Mouse (Mus musculus) liver, adult (tissue): ENCODE measurements around the gene 3110082I17Rik.

ENCODE experiments used
- GATA4 ChIP-seq: IDR thresholded peaks from 2 replicates; pipeline ENCODE4 v1.6.1; 2014; ENCODE audit warnings: mild to moderate bottlenecking, low read length; ENCODE audit not compliant: insufficient replicate concordance

Gene 3110082I17Rik

GRCm38 (mm10) chr5:139380385-139381248 is 79.7 kb downstream of the 3110082I17Rik start:
- TF ChIP-seq GATA4 = peak; percentile 62; the same call in 1 of the 2 replicates

- TF ChIP-seq GATA4 = no peak
Measured at GRCm38 (mm10) chr5:139379771-139380384, 80.4 kb downstream of the 3110082I17Rik start.

- TF ChIP-seq GATA4 = peak; percentile 94; the same call in 1 of the 2 replicates
Measured at GRCm38 (mm10) chr5:139378986-139379629, 81.2 kb downstream of the 3110082I17Rik start.

- no peak for TF ChIP-seq GATA4
Measured at GRCm38 (mm10) chr5:139378271-139378556, 82.1 kb downstream of the 3110082I17Rik start.

- TF ChIP-seq GATA4 = peak; percentile 59; the same call in 1 of the 2 replicates
Measured at GRCm38 (mm10) chr5:139377468-139378270, 82.7 kb downstream of the 3110082I17Rik start, which contains the start of gene Gpr146. TSS of gene Gpr146 (plus strand) at chr5:139377697.

- no peak for TF ChIP-seq GATA4
Measured at GRCm38 (mm10) chr5:139374841-139375240, 85.5 kb downstream of the 3110082I17Rik start.

GRCm38 (mm10) chr5:139373889-139374444 is 86.4 kb downstream of the 3110082I17Rik start:
- TF ChIP-seq GATA4 = no peak

GRCm38 (mm10) chr5:139373126-139373525 is 87.2 kb downstream of the 3110082I17Rik start:
- TF ChIP-seq GATA4 = no peak

GRCm38 (mm10) chr5:139371631-139372401 is 88.5 kb downstream of the 3110082I17Rik start:
- no peak for TF ChIP-seq GATA4

- no peak for TF ChIP-seq GATA4
Measured at GRCm38 (mm10) chr5:139371118-139371517, 89.2 kb downstream of the 3110082I17Rik start.

- no peak for TF ChIP-seq GATA4
Measured at GRCm38 (mm10) chr5:139370336-139370735, 90.0 kb downstream of the 3110082I17Rik start.

GRCm38 (mm10) chr5:139368638-139369320 is 91.5 kb downstream of the 3110082I17Rik start:
- TF ChIP-seq GATA4 = no peak

GRCm38 (mm10) chr5:139367884-139368458 is 92.4 kb downstream of the 3110082I17Rik start:
- no peak for TF ChIP-seq GATA4
